Mouse (Mus musculus) mammary gland, adult 2 months (tissue): Measurements from ENCODE around the gene Lgi1. TPM values are rescaled to one million over a fixed set of nuclear protein-coding genes. Genes with fewer than 3 reads are reported as not detected.

Experiments used
- polyA plus RNA-seq: library from polyadenylated mRNA; depleted of rRNA; stranded (reverse); fragments of >200 nt; gene quantifications from 2 replicates; pipeline ENCODE4 v1.2.3, GENCODE M21; 2012; ENCODE audit warnings: low replicate concordance; rRNA removed

The Lgi1 gene
- polyA plus RNA-seq = 0.06 and 0.55 TPM in 2 replicates

GRCm38 (mm10) chr19:38264505-38265500 is at the start of gene Lgi1:
TSS of gene Lgi1 (plus strand) at chr19:38264536.

DNA sequence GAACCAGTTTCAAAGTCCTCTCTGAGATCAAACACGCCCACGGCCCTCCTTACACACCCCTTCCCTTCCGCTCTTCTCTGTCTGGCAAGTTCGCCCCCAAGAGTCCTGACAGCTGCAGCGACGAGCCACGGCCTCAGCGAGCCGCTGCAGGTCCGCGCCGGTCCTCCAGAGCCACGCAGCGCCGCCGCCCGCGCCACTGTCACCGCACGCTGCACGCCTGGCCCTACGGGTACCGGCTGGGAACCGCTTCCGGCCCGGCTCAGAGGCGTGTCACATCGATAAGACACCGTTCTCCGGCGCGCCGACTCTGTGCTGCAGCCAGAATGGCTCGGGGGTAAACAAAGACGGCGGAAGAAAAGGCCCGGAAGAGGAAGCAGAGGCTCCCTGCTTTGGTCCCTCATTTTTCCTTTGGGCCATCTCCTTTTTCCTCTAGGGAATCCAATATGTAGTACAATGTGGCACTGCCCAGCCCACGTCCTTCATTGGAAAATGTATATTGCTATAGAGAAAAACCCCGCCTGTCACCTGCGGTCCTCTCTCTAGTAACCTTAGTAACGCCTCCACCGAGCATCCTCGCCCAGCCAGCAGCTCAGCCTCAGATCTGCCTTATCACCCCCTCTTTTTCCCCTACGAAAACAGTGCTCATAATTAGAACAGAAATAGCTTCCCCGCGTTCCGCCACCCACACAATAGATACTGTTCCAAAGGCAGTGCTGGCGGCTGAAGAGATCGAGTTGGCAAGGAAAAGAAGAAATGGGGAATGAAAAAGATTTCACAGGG is 40.2 kb upstream of the Lgi1 start, which contains the start of gene Fra10ac1:
TSS of gene Fra10ac1 (minus strand) at position 252 of the 780 bp plus-strand sequence.

Other genes with a start within 250 kb of the Lgi1 start
- 12.9 and 23.3 TPM in 2 replicates for gene Myof, start 221.0 kb upstream of the Lgi1 start, polyA plus RNA-seq
- gene Cep55, start 209.5 kb upstream of the Lgi1 start, polyA plus RNA-seq = 0.32 and 0.52 TPM in 2 replicates
- gene Ffar4, start 167.5 kb upstream of the Lgi1 start, polyA plus RNA-seq = 42.9 and 50.7 TPM in 2 replicates
- 342 and 412 TPM in 2 replicates for gene Rbp4, start 139.3 kb upstream of the Lgi1 start, polyA plus RNA-seq
- gene Pde6c, start 131.8 kb upstream of the Lgi1 start, polyA plus RNA-seq = not detected in 2 replicates
- 2.0 and 4.3 TPM in 2 replicates for gene Fra10ac1, start 40.4 kb upstream of the Lgi1 start, polyA plus RNA-seq
- 1.8 and 3.8 TPM in 2 replicates for gene Slc35g1, start 131.4 kb downstream of the Lgi1 start, polyA plus RNA-seq
- 2.3 and 5.3 TPM in 2 replicates for gene Plce1, start 216.6 kb downstream of the Lgi1 start, polyA plus RNA-seq